Mouse (Mus musculus) adrenal gland, postnatal 4 days (tissue): Measurements from ENCODE around the gene Hoxa13. TPM values are rescaled to one million over a fixed set of nuclear protein-coding genes. Genes with fewer than 3 reads are reported as not detected.
A peak's percentile ranks its signal among the peaks of the same experiment; 100 is the strongest.

ENCODE experiments used
- DNase-seq, 2 experiments: peaks; one replicate each; pipeline ENCODE4 v3.0.0; 2021 to 2022; ENCODE audit warnings: low spot score in 2 of 2, mixed read lengths in 2 of 2
- microRNA-seq: library from miRNA; unstranded; fragments of <30 nt; microRNA quantifications from one replicate; pipeline ENCODE4 v1.2.0, GENCODE M21; 2021
- total RNA-seq, 2 experiments: library from RNA; stranded (reverse); gene quantifications; 2 replicates each; pipeline ENCODE4 v1.2.3; 2021

Gene Hoxa13
- total RNA-seq, 2 experiments from 2014 or later: not detected

GRCm38 (mm10) chr6:52212556-52213118 is 48.0 kb downstream of the Hoxa13 start:
- DNase-seq: peak in 1 of 2 experiments; percentile 23

- no peak for DNase-seq
Observed at GRCm38 (mm10) chr6:52211961-52212360, 48.7 kb downstream of the Hoxa13 start.

GRCm38 (mm10) chr6:52211170-52211935 is 49.3 kb downstream of the Hoxa13 start:
- peak in 1 of 2 experiments; percentile 73 for DNase-seq

- no peak for DNase-seq
Observed at GRCm38 (mm10) chr6:52209685-52210046, 51.0 kb downstream of the Hoxa13 start.

- no peak for DNase-seq
Observed at GRCm38 (mm10) chr6:52208868-52209684, 51.6 kb downstream of the Hoxa13 start.

DNA sequence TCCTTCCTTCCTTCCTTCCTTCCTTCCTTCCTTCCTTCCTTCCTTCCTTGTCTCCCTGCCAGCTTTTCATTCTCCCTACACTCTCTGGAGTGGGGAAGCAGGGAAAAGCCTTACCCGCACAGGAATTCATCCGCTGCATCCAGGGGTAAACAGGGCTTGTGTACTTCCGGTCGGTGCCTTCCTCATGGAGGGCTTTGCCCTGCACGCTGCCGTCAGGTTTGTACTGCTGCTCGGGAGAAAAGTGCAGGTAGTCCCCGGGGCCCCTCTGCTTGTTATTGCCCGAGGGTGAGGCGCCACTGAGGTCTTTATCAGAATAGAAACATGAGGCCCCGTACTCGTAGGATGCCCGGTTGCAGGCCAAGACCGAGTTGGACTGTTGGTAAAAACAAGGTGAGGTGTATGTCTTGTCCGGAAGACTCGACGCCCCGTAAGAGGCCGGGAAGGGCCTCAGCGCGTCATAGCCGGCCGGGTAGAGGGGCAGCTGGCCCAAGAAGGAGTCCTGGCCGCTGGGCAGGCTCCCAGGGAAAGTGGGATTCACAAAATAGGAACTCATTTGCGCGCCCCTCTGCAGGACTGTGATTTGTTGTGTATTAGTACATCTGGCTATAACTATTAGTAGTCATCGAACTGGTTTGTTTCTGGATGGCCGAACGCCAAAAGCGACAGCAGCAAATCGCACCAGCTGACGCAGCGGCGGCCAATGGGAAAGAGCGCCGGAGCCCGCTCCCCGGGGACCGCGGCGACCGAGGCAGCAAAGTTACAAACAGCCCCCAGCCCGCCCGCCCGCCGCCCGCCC is 52.4 kb downstream of the Hoxa13 start, which contains the start of gene Hoxa6:
Gene Hoxa6, minus strand, starts transcription at position 651 of the 796 bp plus-strand sequence.
- DNase-seq: no peak

Small RNAs within 50 kb of the gene (microRNA-seq; reads per million reads assigned to microRNA genes)
- 2,446 reads per million, percentile 86 among the genes with 10 or more reads in this experiment for gene Mir196b

Other genes starting within 250 kb of the Hoxa13 start
- 10 to 100 TPM; 42.5 to 46.4 TPM for gene Skap2, start 248.3 kb downstream of the Hoxa13 start, total RNA-seq
- 1 to 10 TPM; 1.2 to 1.4 TPM for gene Hoxa1, start 102.6 kb downstream of the Hoxa13 start, total RNA-seq
- 1 to 10 TPM; 5.3 to 6.2 TPM for gene Hoxa2, start 96.0 kb downstream of the Hoxa13 start, total RNA-seq
- 1 to 10 TPM; 1.0 to 1.6 TPM for gene 5730596B20Rik, start 83.4 kb downstream of the Hoxa13 start, total RNA-seq
- gene Hoxa4, start 69.1 kb downstream of the Hoxa13 start, total RNA-seq: 1 to 10 TPM; 6.5 to 7.3 TPM
- gene Hoxa5, start 56.3 kb downstream of the Hoxa13 start, total RNA-seq: 10 to 100 TPM; 25.9 TPM
- 10 to 100 TPM in 1 of 2 experiments, 1 to 10 TPM in 1; 6.7 to 10.6 TPM for gene Hoxa6, start 52.2 kb downstream of the Hoxa13 start, total RNA-seq
- 10 to 100 TPM; 13.3 to 15.6 TPM for gene Hoxa3, start 47.5 kb downstream of the Hoxa13 start, total RNA-seq
- 1 to 10 TPM; 2.3 to 4.1 TPM for gene Gm28308, start 47.5 kb downstream of the Hoxa13 start, total RNA-seq
- gene Hoxa7, start 39.0 kb downstream of the Hoxa13 start, total RNA-seq: 10 to 100 TPM; 25.1 to 28.1 TPM
- 10 to 100 TPM in 1 of 2 experiments, 1 to 10 TPM in 1; 4.5 to 14.6 TPM for gene Hoxa9, start 29.8 kb downstream of the Hoxa13 start, total RNA-seq
- gene Hoxa10, start 20.0 kb downstream of the Hoxa13 start, total RNA-seq: 10 to 100 TPM in 1 of 2 experiments, under 1 TPM in 1; 0.87 to 11.1 TPM
- gene Hoxa11, start 15.1 kb downstream of the Hoxa13 start, total RNA-seq: 1 to 10 TPM in 1 of 2 experiments, not detected in 1; 3.0 TPM
- gene Evx1, start 52.6 kb upstream of the Hoxa13 start, total RNA-seq: not detected